Mouse (Mus musculus): Measurements from ENCODE around the gene Zfp28.
A peak's percentile ranks its signal among the peaks of the same experiment; 100 is the strongest.

Zfp28 gene

DNA sequence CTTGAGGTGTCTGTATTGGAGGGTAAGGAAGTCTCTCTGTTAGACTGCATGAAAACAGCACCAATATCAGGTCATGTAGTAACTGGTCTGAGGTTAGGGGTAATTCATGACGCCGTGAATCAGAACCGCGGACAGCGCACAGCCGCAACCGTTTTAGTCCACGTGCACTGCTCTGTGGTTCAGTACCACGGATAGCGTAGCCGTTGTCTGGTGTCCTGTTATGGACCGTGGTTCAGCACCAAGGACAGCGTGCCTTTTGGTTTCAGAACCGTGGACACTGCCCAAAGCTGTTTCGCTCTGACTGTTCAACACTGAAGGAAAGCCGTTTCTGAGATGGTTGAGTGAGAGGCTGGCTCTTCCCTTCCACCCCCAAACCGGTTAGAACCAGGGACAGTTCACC is 26.9 kb downstream of the Zfp28 start, which contains the start of gene Gm20715:
Gene Gm20715, plus strand, starts transcription at position 235 of the 400 bp plus-strand sequence.
- peak; percentile 76 for DNase-seq

DNA sequence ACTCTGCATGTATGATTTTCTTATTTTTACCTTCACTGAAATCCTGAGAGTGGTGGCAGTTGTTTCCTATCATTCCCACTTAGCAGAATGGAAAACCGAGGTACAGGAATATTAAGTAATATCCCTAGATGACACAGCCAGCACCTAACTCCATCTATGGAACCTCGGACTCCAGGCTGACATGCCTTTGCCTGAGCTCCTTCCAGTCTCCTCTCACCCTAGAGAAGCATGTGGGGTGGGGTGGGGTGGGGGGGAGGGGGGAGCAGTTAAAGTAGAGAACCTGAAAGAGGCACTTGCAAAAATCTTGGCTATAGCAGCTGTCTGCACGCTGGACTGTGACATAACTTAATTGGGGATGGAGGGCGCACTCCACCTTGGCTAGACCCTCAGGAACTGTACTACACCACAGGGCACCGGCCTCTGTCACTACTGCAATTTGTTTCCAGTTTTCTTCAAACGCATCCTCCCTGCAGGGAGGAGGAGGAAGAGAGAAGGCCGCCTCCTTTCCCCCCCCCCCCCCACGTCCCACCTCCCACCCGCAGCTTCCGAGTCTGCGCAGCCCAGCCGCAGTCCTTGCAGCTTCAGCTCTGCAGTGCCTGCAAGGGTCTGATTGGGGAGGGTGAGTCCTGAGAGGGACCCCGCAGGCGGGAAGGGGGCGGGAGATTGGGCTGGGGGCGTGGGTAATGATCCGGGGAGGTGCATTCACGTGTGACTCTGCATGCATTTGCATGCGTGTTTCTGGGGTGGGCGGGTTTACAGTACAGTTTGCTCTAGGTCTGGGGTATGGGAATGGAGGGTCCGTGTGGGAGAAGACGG is 31.7 kb downstream of the Zfp28 start:
- peak; percentile 73 for DNase-seq

DNA sequence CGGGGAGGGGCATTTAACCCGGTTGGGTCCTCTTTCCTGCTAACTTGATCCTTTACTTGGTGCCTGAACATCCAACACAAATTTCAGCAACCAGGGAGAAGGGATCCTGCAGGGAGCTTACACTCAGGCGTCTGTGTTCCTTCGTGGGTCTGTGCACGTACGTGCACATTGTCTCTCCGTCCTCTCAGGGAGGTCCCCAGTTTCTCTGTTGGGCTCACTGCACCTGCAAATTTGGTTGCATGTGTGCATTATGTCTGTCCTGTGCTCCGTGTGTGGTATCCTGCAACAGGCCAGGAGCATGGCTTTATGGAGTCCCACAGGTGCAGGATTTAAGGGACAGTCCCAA is 32.3 kb downstream of the Zfp28 start:
- DNase-seq: no peak

DNA sequence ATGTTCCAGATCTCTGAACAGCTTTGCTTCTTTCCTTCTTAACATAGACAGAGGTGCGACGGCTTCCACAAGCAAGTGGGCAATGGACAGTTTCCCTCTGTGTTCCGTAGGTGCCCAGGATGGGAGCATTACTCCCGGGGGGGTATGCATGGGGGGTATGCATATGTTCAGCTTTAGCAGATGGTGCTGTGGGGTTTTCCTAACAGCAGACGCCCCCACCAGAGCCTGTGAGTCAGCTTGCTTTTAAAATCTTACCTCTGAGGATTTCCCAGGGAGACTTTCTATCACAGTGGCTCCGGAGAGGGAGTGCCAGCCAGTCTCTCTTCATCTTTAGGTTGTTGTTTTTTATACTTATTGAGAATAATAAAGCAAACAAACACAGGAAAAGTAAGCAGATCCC is 36.8 kb downstream of the Zfp28 start:
- DNase-seq: no peak

- DNase-seq: no peak
Measured at GRCm38 (mm10) chr7:6429381-6429780, 46.3 kb downstream of the Zfp28 start.

DNA sequence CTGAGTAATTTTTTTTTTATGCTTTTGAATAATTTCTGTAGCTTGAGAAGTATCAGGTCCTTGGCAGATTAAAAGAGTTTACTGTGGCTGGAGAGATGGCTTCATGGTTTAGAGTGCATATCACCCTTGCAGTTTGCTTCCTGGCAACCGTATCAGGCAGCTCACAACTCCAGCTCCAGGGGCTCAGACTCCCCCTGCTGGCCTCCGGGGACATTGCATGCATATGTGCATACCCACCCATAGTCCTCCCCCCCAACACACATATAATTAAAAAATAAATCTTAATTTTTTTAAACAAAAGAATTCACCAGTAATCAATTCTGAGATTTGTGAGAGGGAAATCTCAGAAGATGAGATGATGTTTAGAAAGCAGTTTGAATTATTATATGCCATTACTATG is 47.2 kb downstream of the Zfp28 start:
- DNase-seq: peak; percentile 30

DNA sequence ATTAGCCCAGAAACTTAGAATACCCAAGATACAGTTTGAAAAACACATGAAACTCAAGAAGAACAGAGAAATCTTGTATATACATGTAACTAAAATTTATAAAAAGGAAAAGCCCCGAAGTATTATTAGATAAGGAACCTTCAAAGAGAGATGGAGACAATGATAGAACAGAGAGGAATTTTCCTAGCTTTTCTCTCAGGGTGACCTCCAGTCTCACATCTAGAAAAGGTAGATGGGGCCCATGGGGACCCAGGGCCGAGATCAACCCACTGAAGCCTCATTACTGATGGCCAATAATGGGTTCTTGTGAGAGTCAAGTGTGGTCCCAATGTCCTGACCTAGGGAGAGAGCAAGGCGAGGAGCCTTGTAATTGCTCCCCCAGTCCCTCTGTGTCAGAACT is 55.3 kb downstream of the Zfp28 start, which contains the start of gene Olfr1344:
Gene Olfr1344, plus strand, starts transcription at position 301 of the 400 bp plus-strand sequence.
- no peak for DNase-seq

- no peak for DNase-seq
Measured at GRCm38 (mm10) chr7:6441173-6441572, 58.1 kb downstream of the Zfp28 start.
